Comparison of ENCODE assay signal across 7 mouse cellular contexts in the genomic region with DNA sequence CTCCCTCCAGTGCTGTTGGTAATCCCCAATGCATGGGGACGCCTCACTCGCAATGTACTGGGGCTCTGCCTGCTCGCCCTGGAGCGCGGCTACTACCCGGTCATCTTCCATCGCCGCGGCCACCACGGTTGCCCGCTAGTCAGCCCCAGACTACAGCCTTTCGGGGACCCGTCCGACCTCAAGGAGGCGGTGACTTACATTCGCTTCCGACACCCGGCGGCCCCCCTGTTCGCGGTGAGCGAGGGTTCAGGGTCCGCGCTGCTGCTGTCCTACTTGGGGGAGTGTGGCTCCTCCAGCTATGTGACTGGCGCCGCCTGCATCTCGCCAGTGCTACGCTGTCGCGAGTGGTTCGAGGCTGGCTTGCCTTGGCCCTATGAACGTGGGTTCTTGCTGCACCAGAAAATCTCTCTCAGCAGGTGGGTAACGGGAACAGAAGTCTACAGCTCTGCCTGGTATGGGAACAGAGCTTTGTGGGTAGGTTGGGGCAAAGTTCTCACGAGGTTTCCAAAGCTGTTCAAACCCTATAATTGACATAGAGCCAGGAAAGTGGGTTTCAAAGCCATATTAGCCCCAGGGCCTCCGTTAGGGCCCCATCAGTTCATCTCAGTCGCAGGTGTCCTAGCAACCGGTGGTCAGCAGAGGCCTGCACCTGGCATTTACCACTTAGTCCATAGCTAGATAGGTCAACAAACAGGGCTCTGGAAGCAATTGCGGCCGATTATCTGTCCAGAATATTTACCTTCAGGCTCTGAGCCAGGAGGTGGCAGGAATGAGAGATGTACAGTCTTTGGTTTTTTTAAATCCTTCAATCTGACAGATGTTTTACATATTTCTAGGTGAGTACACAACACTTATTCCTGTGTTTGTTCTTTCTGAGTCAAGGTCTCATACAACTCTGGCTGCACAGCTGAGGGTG. TPM values are rescaled to one million over a fixed set of nuclear protein-coding genes. Genes with fewer than 3 reads are reported as not detected.
A peak's percentile ranks its signal among the peaks of the same experiment; 100 is the strongest.
DNase-seq lines count a peak whose midpoint lies in the region; ATAC-seq lines count a peak whose summit lies in the region.

A gene (minus strand): TSS at position 344 of the 916 bp plus-strand sequence.

- H3K9ac ChIP-seq in liver, embryonic 13.5 days = peak within 1 kb of the TSS; percentile 75

- peak within 1 kb of the TSS; percentile 98 for H3K4me2 ChIP-seq in liver, embryonic 13.5 days

- peak within 1 kb of the TSS; percentile 69 for H3K4me3 ChIP-seq in embryonic facial prominence, embryonic 10.5 days
- peak within 1 kb of the TSS; percentile 77 for H3K4me3 ChIP-seq in liver, embryonic 13.5 days (replicated peaks)

- H3K4me1 ChIP-seq in embryonic facial prominence, embryonic 10.5 days = peaks cover 81% of the 10 kb centered on the region
- peaks cover 64% of the 10 kb centered on the region for H3K4me1 ChIP-seq in liver, embryonic 13.5 days (replicated peaks)

- H3K9me3 ChIP-seq in embryonic facial prominence, embryonic 10.5 days = no peaks in the 10 kb centered on the region
- H3K9me3 ChIP-seq in liver, embryonic 13.5 days (replicated peaks) = no peaks in the 10 kb centered on the region

- no peaks in the 10 kb centered on the region for H3K36me3 ChIP-seq in embryonic facial prominence, embryonic 10.5 days (replicated peaks)
- H3K36me3 ChIP-seq in liver, embryonic 13.5 days = no peaks in the 10 kb centered on the region

- 5% methylated on average over 39 of the region's 39 CpGs for WGBS in embryonic facial prominence, embryonic 10.5 days
- 10% methylated on average over 39 of the region's 39 CpGs for WGBS in liver, embryonic 13.5 days (ENCODE audit: insufficient replicate concordance)

- DNase-seq in spleen, postnatal 4 days (ENCODE audit: low spot score in 2 of 2) = peak; percentile 43 to 74
- DNase-seq in spleen, adult 12 weeks (ENCODE audit: low spot score) = no peak
- peak; percentile 52 for DNase-seq in embryonic facial prominence, embryonic 10.5 days (ENCODE audit: low spot score)
- DNase-seq in heart, postnatal 4 days = no peak
- no peak for DNase-seq in liver, embryonic 13.5 days
- peak; percentile 44 to 52 for DNase-seq in thymus, adult 18-20 months
- no peak for DNase-seq in layer of hippocampus, postnatal 25 days (ENCODE audit: extremely low spot score in 1 of 2, low spot score in 1 of 2)

- ATAC-seq in liver, embryonic 13.5 days (ENCODE audit: low read depth) = no peak

- peak within 1 kb of the TSS; percentile 69 for H3K27ac ChIP-seq in embryonic facial prominence, embryonic 10.5 days (replicated peaks)
- H3K27ac ChIP-seq in liver, embryonic 13.5 days = peak within 1 kb of the TSS; percentile 62

- peaks cover 42% of the 10 kb centered on the region for H3K27me3 ChIP-seq in embryonic facial prominence, embryonic 10.5 days (replicated peaks; ENCODE audit: low read depth, poor library complexity, severe bottlenecking)
- H3K27me3 ChIP-seq in liver, embryonic 13.5 days = peaks cover 55% of the 10 kb centered on the region

RNA-seq across cellular contexts. Expression of the gene that starts here (rescaled TPM):
- polyA plus RNA-seq in embryonic facial prominence, embryonic 10.5 days (2016; fragmentation: Nextera tagmentation; extraction: Ambion mirVana) = 33.1 and 35.0 TPM in 2 replicates
- total RNA-seq in heart, postnatal 4 days (2021) = 10 to 100 TPM; 12.0 to 13.7 TPM
- polyA plus RNA-seq in liver, embryonic 13.5 days (2015; fragmentation: Nextera tagmentation; extraction: Ambion mirVana) = 5.1 and 5.5 TPM in 2 replicates
- 1 to 10 TPM; 4.9 to 6.2 TPM for total RNA-seq in layer of hippocampus, postnatal 25 days (2021)

Comparison
In these comparisons a context has a peak if more than half of its experiments do, and no peak if none do; other contexts are left out.
1. DNase-seq: peak in spleen, postnatal 4 days (2 of 2), embryonic facial prominence, embryonic 10.5 days (single experiment) and thymus, adult 18-20 months (2 of 2); none in spleen, adult 12 weeks (single experiment), heart, postnatal 4 days (single experiment), liver, embryonic 13.5 days (single experiment) and layer of hippocampus, postnatal 25 days (0 of 2).